Mouse (Mus musculus) ES-E14 (cell line): ENCODE measurements around the gene Nbl1.

Experiments
- CHD2 ChIP-seq: IDR thresholded peaks from 2 replicates; pipeline ENCODE4 v1.6.1; 2014; ENCODE audit warnings: mild to moderate bottlenecking, low read depth, low read length, inconsistent platforms
- HCFC1 ChIP-seq: IDR thresholded peaks from 2 replicates; pipeline ENCODE4 v1.6.1; 2012; ENCODE audit warnings: low read length, inconsistent platforms, borderline replicate concordance; ENCODE audit not compliant: insufficient read depth
- MAFK ChIP-seq: IDR thresholded peaks from 2 replicates; pipeline ENCODE4 v1.6.1; 2014; ENCODE audit warnings: mild to moderate bottlenecking, low read depth, low read length, inconsistent platforms; ENCODE audit not compliant: insufficient read depth
- ZC3H11A ChIP-seq: IDR thresholded peaks from 2 replicates; pipeline ENCODE4 v1.6.1; 2012; ENCODE audit warnings: low read depth, mild to moderate bottlenecking, inconsistent platforms, low read length, borderline replicate concordance
- ZNF384 ChIP-seq: IDR thresholded peaks from 2 replicates; pipeline ENCODE4 v1.6.1; 2012; ENCODE audit warnings: low read depth, low read length, inconsistent platforms

DNA sequence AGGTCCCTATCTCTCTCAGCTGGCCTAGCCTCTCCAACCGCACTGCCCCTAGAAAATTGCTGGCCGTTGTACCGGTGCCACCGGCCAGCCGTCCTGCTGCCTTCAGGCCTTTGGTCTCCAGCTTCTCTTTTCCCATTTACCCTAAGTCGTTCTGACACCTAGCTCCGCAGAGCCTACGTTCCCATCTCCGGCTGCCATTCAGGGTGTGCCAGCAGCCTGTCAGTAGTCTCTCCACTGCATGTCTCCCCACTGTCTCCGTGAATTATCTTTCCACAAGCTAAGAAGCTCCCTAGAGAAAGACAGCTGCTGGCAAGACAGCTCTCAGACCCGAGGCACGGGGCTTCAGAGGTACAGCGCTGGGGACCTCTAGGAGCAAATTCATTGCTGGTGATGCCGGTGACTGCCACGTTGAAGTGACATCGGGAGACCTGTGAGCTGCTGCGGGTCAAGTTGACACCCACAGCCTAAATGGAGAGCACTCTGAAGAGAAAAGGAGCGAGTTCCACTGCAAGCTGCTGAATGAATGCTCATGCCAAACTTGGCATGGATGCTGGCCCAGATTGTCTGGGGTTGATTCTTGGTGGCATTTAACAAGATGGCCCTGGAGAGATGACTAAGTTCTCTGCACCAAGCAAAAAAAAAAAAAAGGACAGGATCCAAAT lies 11.4 kb downstream of the Nbl1 start:
- TF ChIP-seq ZC3H11A (no peak), CHD2 (no peak), MAFK (no peak), ZNF384 (no peak), HCFC1 (no peak)
